Mouse (Mus musculus) lung, embryonic 16.5 days (tissue): ENCODE measurements around the gene Trim7. TPM values are rescaled to one million over a fixed set of nuclear protein-coding genes. Genes with fewer than 3 reads are reported as not detected.
"Not testable (repeated sequence)": the region's sequence is repeated elsewhere in the genome, so short reads cannot be mapped to it uniquely, and the experiment has no call there.

Experiments used
- ATAC-seq: fragments of 200-750 bp; cut with Nextera tagmentation; 2 replicates; pipeline ENCODE4 v1.8.0; 2017; ENCODE audit warnings: low read depth, mild to moderate bottlenecking, moderate library complexity
- H3K27ac ChIP-seq: fragments of 300-500 bp; sonication (generic); 2 replicates; pipeline ENCODE4 v1.5.1; 2014; ENCODE audit warnings: mild to moderate bottlenecking, control low read depth, low read length
- H3K27me3 ChIP-seq: fragments of 300-500 bp; sonication (generic); 2 replicates; pipeline ENCODE4 v1.6.1; 2014; ENCODE audit warnings: low read depth, low read length, mixed read lengths; ENCODE audit not compliant: control insufficient read depth, insufficient read depth
- H3K36me3 ChIP-seq: fragments of 300-500 bp; sonication (generic); 2 replicates; pipeline ENCODE4 v1.6.1; 2014; ENCODE audit warnings: low read length; ENCODE audit not compliant: control insufficient read depth, insufficient read depth
- H3K4me1 ChIP-seq: fragments of 300-500 bp; sonication (generic); replicated peaks from 2 replicates; pipeline ENCODE4 v1.6.1; 2014; ENCODE audit warnings: low read length, mixed read lengths; ENCODE audit not compliant: control insufficient read depth, insufficient read depth
- H3K4me2 ChIP-seq: fragments of 300-500 bp; sonication (generic); 2 replicates; pipeline ENCODE4 v1.6.1; 2014; ENCODE audit warnings: low read depth, low read length, control low read depth
- H3K4me3 ChIP-seq: fragments of 300-500 bp; sonication (generic); 2 replicates; pipeline ENCODE4 v1.5.1; 2014; ENCODE audit warnings: mild to moderate bottlenecking, low read length, control low read depth
- H3K9ac ChIP-seq: fragments of 300-500 bp; sonication (generic); 2 replicates; pipeline ENCODE4 v1.6.1; 2014; ENCODE audit warnings: low read length, control low read depth
- H3K9me3 ChIP-seq: fragments of 300-500 bp; sonication (generic); 2 replicates; pipeline ENCODE4 v1.6.1; 2016; ENCODE audit warnings: low read length; ENCODE audit not compliant: control insufficient read depth
- WGBS: fragments of 180-500 bp; shearing (Covaris S2); extraction: QIAGEN DNeasy Blood & Tissue Kit; methylation state at CpG from one replicate; pipeline ENCODE4 v1.1.7; 2014; 5-methylcytosine and 5-hydroxymethylcytosine counted together
- polyA plus RNA-seq: library from polyadenylated mRNA; unstranded; fragments of >200 nt; fragmentation: Nextera tagmentation; extraction: Ambion mirVana; gene quantifications from 2 replicates; pipeline ENCODE4 v1.2.1, GENCODE M21; 2015

The Trim7 gene
- polyA plus RNA-seq, 1 experiment from 2014 or later, result 0.51 TPM

GRCm38 (mm10) chr11:48820308-48820674 lies 5.6 kb upstream of the Trim7 start:
- Histone ChIP-seq H3K9ac (no peak overlapping the region), H3K27ac (no peak overlapping the region), H3K4me2 (no peak overlapping the region), H3K27me3 (no peaks in the 10 kb centered on the region), H3K36me3 (0 out of 2 replicates have a peak, but pooled peaks cover 2% of the 10 kb centered on the region), H3K4me3 (no peak overlapping the region), H3K4me1 (peaks cover 14% of the 10 kb centered on the region), H3K9me3 (no peaks in the 10 kb centered on the region)
- no peak for ATAC-seq

GRCm38 (mm10) chr11:48821299-48821698 lies 4.6 kb upstream of the Trim7 start:
- WGBS, result 81% methylated on average over 14 of the region's 14 CpGs
- not testable (repeated sequence) for H3K27ac ChIP-seq, H3K9ac ChIP-seq, H3K4me2 ChIP-seq, ATAC-seq, H3K4me3 ChIP-seq, H3K9me3 ChIP-seq, H3K27me3 ChIP-seq, H3K4me1 ChIP-seq, H3K36me3 ChIP-seq

- Histone ChIP-seq H3K27ac (no peak overlapping the region), H3K4me2 (peak overlapping the region; percentile 69), H3K4me3 (peak overlapping the region; percentile 42), H3K36me3 (no peaks in the 10 kb centered on the region), H3K9ac (peak overlapping the region; percentile 41; the same call in 1 of the 2 replicates), H3K4me1 (peaks cover 4% of the 10 kb centered on the region; the same call in 1 of the 2 replicates), H3K9me3 (no peaks in the 10 kb centered on the region), H3K27me3 (no peaks in the 10 kb centered on the region)
- no peak for ATAC-seq
- 29% methylated on average over 14 of the region's 14 CpGs for WGBS
Measured at GRCm38 (mm10) chr11:48822768-48823512, 3.0 kb upstream of the Trim7 start.

- Histone ChIP-seq H3K9ac (peak overlapping the region; percentile 41; the same call in 1 of the 2 replicates), H3K9me3 (no peaks in the 10 kb centered on the region), H3K27me3 (no peaks in the 10 kb centered on the region), H3K4me1 (peaks cover 4% of the 10 kb centered on the region; the same call in 1 of the 2 replicates), H3K4me3 (peak overlapping the region; percentile 42), H3K36me3 (no peaks in the 10 kb centered on the region), H3K4me2 (peak overlapping the region; percentile 69), H3K27ac (no peak overlapping the region)
- WGBS, result 1% methylated on average over 15 of the region's 15 CpGs
- ATAC-seq, result no peak
Measured at GRCm38 (mm10) chr11:48823536-48823972, 2.4 kb upstream of the Trim7 start.

GRCm38 (mm10) chr11:48824311-48824830 lies 1.6 kb upstream of the Trim7 start:
- no peak overlapping the region for H3K27ac ChIP-seq
- no peaks in the 10 kb centered on the region for H3K9me3 ChIP-seq
- ATAC-seq, result no peak
- H3K4me2 ChIP-seq, result peak overlapping the region; percentile 69
- peaks cover 4% of the 10 kb centered on the region; the same call in 1 of the 2 replicates for H3K4me1 ChIP-seq
- WGBS, result 6% methylated on average over 22 of the region's 22 CpGs
- H3K4me3 ChIP-seq, result peak overlapping the region; percentile 42
- H3K27me3 ChIP-seq, result no peaks in the 10 kb centered on the region
- no peak overlapping the region for H3K9ac ChIP-seq
- no peaks in the 10 kb centered on the region for H3K36me3 ChIP-seq

- peak; percentile 34 for ATAC-seq
- Histone ChIP-seq H3K27me3 (no peaks in the 10 kb centered on the region), H3K4me2 (peak overlapping the region; percentile 74), H3K9ac (peak overlapping the region; percentile 65), H3K9me3 (no peaks in the 10 kb centered on the region), H3K4me1 (peaks cover 4% of the 10 kb centered on the region; the same call in 1 of the 2 replicates), H3K4me3 (peak overlapping the region; percentile 50), H3K36me3 (no peaks in the 10 kb centered on the region), H3K27ac (peak overlapping the region; percentile 66)
- 2% methylated on average over 6 of the region's 6 CpGs for WGBS
Measured at GRCm38 (mm10) chr11:48826752-48827096, 784 bp downstream of the Trim7 start.

- no peak overlapping the region for H3K27ac ChIP-seq
- H3K4me3 ChIP-seq, result no peak overlapping the region
- H3K27me3 ChIP-seq, result no peaks in the 10 kb centered on the region
- H3K4me1 ChIP-seq, result peaks cover 4% of the 10 kb centered on the region; the same call in 1 of the 2 replicates
- H3K36me3 ChIP-seq, result no peaks in the 10 kb centered on the region
- no peak overlapping the region for H3K4me2 ChIP-seq
- no peak for ATAC-seq
- 65% methylated on average over 6 of the region's 6 CpGs for whole genome bisulfite sequencing
- H3K9ac ChIP-seq, result no peak overlapping the region
- no peaks in the 10 kb centered on the region for H3K9me3 ChIP-seq
Measured at GRCm38 (mm10) chr11:48827926-48828325, 2.0 kb downstream of the Trim7 start.

GRCm38 (mm10) chr11:48830279-48830678 lies 4.3 kb downstream of the Trim7 start:
- no peaks in the 10 kb centered on the region for H3K27me3 ChIP-seq
- H3K27ac ChIP-seq, result no peak overlapping the region
- no peaks in the 10 kb centered on the region for H3K9me3 ChIP-seq
- no peak overlapping the region for H3K4me2 ChIP-seq
- no peaks in the 10 kb centered on the region; the same call in 1 of the 2 replicates for H3K4me1 ChIP-seq
- WGBS, result 35% methylated on average over 2 of the region's 2 CpGs
- no peak overlapping the region for H3K9ac ChIP-seq
- no peak for ATAC-seq
- no peak overlapping the region for H3K4me3 ChIP-seq
- no peaks in the 10 kb centered on the region for H3K36me3 ChIP-seq

GRCm38 (mm10) chr11:48831273-48831672 lies 5.3 kb downstream of the Trim7 start:
- Histone ChIP-seq H3K27ac (no peak overlapping the region), H3K4me1 (no peaks in the 10 kb centered on the region; the same call in 1 of the 2 replicates), H3K27me3 (no peaks in the 10 kb centered on the region), H3K9me3 (no peaks in the 10 kb centered on the region), H3K9ac (no peak overlapping the region), H3K4me3 (no peak overlapping the region), H3K4me2 (no peak overlapping the region), H3K36me3 (no peaks in the 10 kb centered on the region)
- WGBS, result 51% methylated on average over 2 of the region's 2 CpGs
- ATAC-seq, result no peak
